Mouse (Mus musculus): ENCODE results near the gene Shank2. TPM values are rescaled to one million over a fixed set of nuclear protein-coding genes. Genes with fewer than 3 reads are reported as not detected.

Gene Shank2
- total RNA-seq, 1 experiment, result 0.94 TPM

GRCm38 (mm10) chr7:144407675-144408074 is 405.9 kb downstream of the Shank2 start:
- Histone ChIP-seq H3K4me3 (ENCODE audit: insufficient read depth in 1 of 2, low read depth in 1 of 2, low read length in 2 of 2, poor library complexity in 1 of 2, severe bottlenecking in 1 of 2) (no peak overlapping the region), H3K9ac (ENCODE audit: insufficient read depth, low read depth, low read length, poor library complexity, severe bottlenecking) (no peak overlapping the region), H3K36me3 (ENCODE audit: control insufficient read depth, insufficient read depth, low read length, poor library complexity, severe bottlenecking) (no peaks in the 10 kb centered on the region), H3K4me1 (ENCODE audit: control insufficient read depth in 2 of 2, insufficient read depth in 2 of 2, low read length in 2 of 2, poor library complexity in 1 of 2) (peaks cover 0 to 6% of the 10 kb centered on the region in 2 experiments; a peak in 1 of 4 replicates), H3K9me3 (ENCODE audit: control insufficient read depth, insufficient read depth, low read depth, low read length) (no peaks in the 10 kb centered on the region), H3K27ac (ENCODE audit: insufficient read depth, low read depth, low read length, poor library complexity, severe bottlenecking) (no peak overlapping the region)
- DNase-seq (ENCODE audit: low read depth, low spot score), result no peak
- TF ChIP-seq HCFC1 (IDR thresholded peaks at IDR 0.05; ENCODE audit: borderline replicate concordance, insufficient read depth, low read length), result no peak
- in situ Hi-C loops (cut with MboI; ENCODE audit: low sequenced_read_pairs in 2 of 2, unreplicated experiment in 2 of 2), result no loop called here

DNA sequence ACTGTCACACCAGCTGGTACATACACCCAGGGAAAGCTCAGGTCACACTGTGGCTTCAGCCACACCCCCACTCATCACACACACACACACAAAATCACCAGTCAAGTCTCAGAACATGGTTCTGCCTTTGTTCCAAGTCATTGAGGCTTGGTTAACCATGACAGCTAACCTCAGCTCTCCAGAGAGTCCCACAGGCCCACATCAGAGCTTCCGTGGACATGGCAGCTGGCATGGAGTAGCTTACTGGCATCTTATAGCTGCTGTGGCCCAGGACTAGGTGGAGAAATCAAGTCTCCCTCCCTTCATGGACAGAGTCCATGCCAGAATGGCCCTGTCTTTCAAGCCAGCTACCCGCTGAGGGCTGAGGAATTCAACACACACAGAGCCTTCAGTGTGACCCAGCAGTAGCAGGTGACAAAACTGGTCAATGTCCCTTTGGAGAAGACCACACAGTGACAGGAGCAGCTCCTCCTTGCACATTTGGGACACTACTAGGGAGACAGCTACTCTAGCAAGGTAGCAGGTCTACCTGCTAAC is 406.8 kb downstream of the Shank2 start:
- TF ChIP-seq CHD2 (IDR thresholded peaks at IDR 0.05; ENCODE audit: low read depth, low read length) (no peak), ZNF384 (IDR thresholded peaks at IDR 0.05; ENCODE audit: low read depth, low read length) (no peak), MAFK (IDR thresholded peaks at IDR 0.05; ENCODE audit: insufficient read depth, low read depth, low read length) (no peak), ZC3H11A (IDR thresholded peaks at IDR 0.05; ENCODE audit: borderline replicate concordance, low read depth, low read length) (no peak), HCFC1 (IDR thresholded peaks at IDR 0.05; ENCODE audit: borderline replicate concordance, insufficient read depth, low read length) (no peak)
- H3K9ac ChIP-seq (ENCODE audit: insufficient read depth, low read depth, low read length, poor library complexity, severe bottlenecking), result no peak overlapping the region

GRCm38 (mm10) chr7:144409682-144410081 is 408.0 kb downstream of the Shank2 start:
- DNase-seq (ENCODE audit: low read depth, low spot score), result no peak
- in situ Hi-C loops (cut with MboI; ENCODE audit: low sequenced_read_pairs in 2 of 2, unreplicated experiment in 2 of 2), result no loop called here
- peak overlapping the region; percentile 40 to 43; a peak in 3 of 4 replicates for H3K4me3 ChIP-seq (ENCODE audit: insufficient read depth in 1 of 2, low read depth in 1 of 2, low read length in 2 of 2, poor library complexity in 1 of 2, severe bottlenecking in 1 of 2)
- no peak overlapping the region for H3K27ac ChIP-seq (ENCODE audit: insufficient read depth, low read depth, low read length, poor library complexity, severe bottlenecking)
- no peaks in the 10 kb centered on the region for H3K9me3 ChIP-seq (ENCODE audit: control insufficient read depth, insufficient read depth, low read depth, low read length)
- TF ChIP-seq HCFC1 (IDR thresholded peaks at IDR 0.05; ENCODE audit: borderline replicate concordance, insufficient read depth, low read length) (no peak), MAFK (IDR thresholded peaks at IDR 0.05; ENCODE audit: insufficient read depth, low read depth, low read length) (no peak), CHD2 (IDR thresholded peaks at IDR 0.05; ENCODE audit: low read depth, low read length) (no peak), ZNF384 (IDR thresholded peaks at IDR 0.05; ENCODE audit: low read depth, low read length) (no peak), ZC3H11A (IDR thresholded peaks at IDR 0.05; ENCODE audit: borderline replicate concordance, low read depth, low read length) (no peak)
- no peaks in the 10 kb centered on the region for H3K36me3 ChIP-seq (ENCODE audit: control insufficient read depth, insufficient read depth, low read length, poor library complexity, severe bottlenecking)
- no peak overlapping the region; the same call in 1 of the 2 replicates for H3K9ac ChIP-seq (ENCODE audit: insufficient read depth, low read depth, low read length, poor library complexity, severe bottlenecking)
- H3K4me1 ChIP-seq (ENCODE audit: control insufficient read depth in 2 of 2, insufficient read depth in 2 of 2, low read length in 2 of 2, poor library complexity in 1 of 2), result peaks cover 0 to 7% of the 10 kb centered on the region in 2 experiments; a peak in 1 of 4 replicates

More for the DNA sequence above, 406.8 kb downstream of the Shank2 start:
- no peaks in the 10 kb centered on the region for H3K36me3 ChIP-seq (ENCODE audit: control insufficient read depth, insufficient read depth, low read length, poor library complexity, severe bottlenecking)
- no peak overlapping the region for H3K4me3 ChIP-seq (ENCODE audit: insufficient read depth in 1 of 2, low read depth in 1 of 2, low read length in 2 of 2, poor library complexity in 1 of 2, severe bottlenecking in 1 of 2)
- DNase-seq (ENCODE audit: low read depth, low spot score), result no peak
- in situ Hi-C loops (cut with MboI; ENCODE audit: low sequenced_read_pairs in 2 of 2, unreplicated experiment in 2 of 2), result no loop called here
- H3K9me3 ChIP-seq (ENCODE audit: control insufficient read depth, insufficient read depth, low read depth, low read length), result no peaks in the 10 kb centered on the region
- no peak overlapping the region for H3K27ac ChIP-seq (ENCODE audit: insufficient read depth, low read depth, low read length, poor library complexity, severe bottlenecking)
- H3K4me1 ChIP-seq (ENCODE audit: control insufficient read depth in 2 of 2, insufficient read depth in 2 of 2, low read length in 2 of 2, poor library complexity in 1 of 2), result peaks cover 0 to 6% of the 10 kb centered on the region in 2 experiments; a peak in 1 of 4 replicates

- DNase-seq (ENCODE audit: low read depth, low spot score), result no peak
- Histone ChIP-seq H3K4me3 (ENCODE audit: insufficient read depth in 1 of 2, low read depth in 1 of 2, low read length in 2 of 2, poor library complexity in 1 of 2, severe bottlenecking in 1 of 2) (no peak overlapping the region), H3K36me3 (ENCODE audit: control insufficient read depth, insufficient read depth, low read length, poor library complexity, severe bottlenecking) (no peaks in the 10 kb centered on the region), H3K27ac (ENCODE audit: insufficient read depth, low read depth, low read length, poor library complexity, severe bottlenecking) (no peak overlapping the region), H3K9ac (ENCODE audit: insufficient read depth, low read depth, low read length, poor library complexity, severe bottlenecking) (no peak overlapping the region), H3K9me3 (ENCODE audit: control insufficient read depth, insufficient read depth, low read depth, low read length) (no peaks in the 10 kb centered on the region), H3K4me1 (ENCODE audit: control insufficient read depth in 2 of 2, insufficient read depth in 2 of 2, low read length in 2 of 2, poor library complexity in 1 of 2) (peaks cover 0 to 15% of the 10 kb centered on the region in 2 experiments; a peak in 1 of 4 replicates)
- TF ChIP-seq HCFC1 (IDR thresholded peaks at IDR 0.05; ENCODE audit: borderline replicate concordance, insufficient read depth, low read length) (no peak), ZC3H11A (IDR thresholded peaks at IDR 0.05; ENCODE audit: borderline replicate concordance, low read depth, low read length) (no peak), MAFK (IDR thresholded peaks at IDR 0.05; ENCODE audit: insufficient read depth, low read depth, low read length) (no peak), ZNF384 (IDR thresholded peaks at IDR 0.05; ENCODE audit: low read depth, low read length) (no peak), CHD2 (IDR thresholded peaks at IDR 0.05; ENCODE audit: low read depth, low read length) (no peak)
- in situ Hi-C loops (cut with MboI; ENCODE audit: low sequenced_read_pairs in 2 of 2, unreplicated experiment in 2 of 2), result no loop called here
These were observed 410.5 kb downstream of the Shank2 start for GRCm38 (mm10) chr7:144411967-144412906.
